Mouse (Mus musculus) fibroblast of lung, adult 2 months (primary cell): ENCODE measurements around the gene Trip10.

Source experiments
- DNase-seq: peaks from one replicate; pipeline ENCODE4 v3.0.0-alpha.2; 2011; ENCODE audit warnings: low read depth

Trip10 gene

GRCm38 (mm10) chr17:57292968-57293367, 43.7 kb downstream of the Trip10 start:
- DNase-seq: no peak

- DNase-seq: no peak
These were observed 46.7 kb downstream of the Trip10 start for GRCm38 (mm10) chr17:57295935-57296334.

GRCm38 (mm10) chr17:57297040-57297439, 47.8 kb downstream of the Trip10 start:
- no peak for DNase-seq

GRCm38 (mm10) chr17:57305593-57305992, 56.3 kb downstream of the Trip10 start:
- no peak for DNase-seq

- no peak for DNase-seq
These were observed 57.8 kb downstream of the Trip10 start for GRCm38 (mm10) chr17:57307074-57307473.

GRCm38 (mm10) chr17:57311801-57312200, 62.5 kb downstream of the Trip10 start:
- DNase-seq: no peak
